Mouse (Mus musculus): Measurements from ENCODE around the gene Fancc. TPM values are rescaled to one million over a fixed set of nuclear protein-coding genes. Genes with fewer than 3 reads are reported as not detected.

The Fancc gene
- polyA plus RNA-seq, 1 experiment from 2014 or later, result 13.5 TPM

MicroRNAs encoded within 50 kb of the gene (microRNA counts, 519-probe panel; counts per million panel counts)
- microRNA mmu-miR-23b, result 3,007 counts per million, percentile 73 among the panel's probes with 10 or more counts
- 3,250 counts per million, percentile 74 among the panel's probes with 10 or more counts for microRNA mmu-miR-24
- 582 counts per million, percentile 70 among the panel's probes with 10 or more counts for microRNA mmu-miR-27b

Small RNA genes within 50 kb of the gene (microRNA-seq; reads per million reads assigned to microRNA genes)
- gene Mir23b, result 8,382 reads per million, percentile 92 among the genes with 10 or more reads in this experiment
- not detected for gene Mir24-1
- gene Mir27b, result 1,116 reads per million, percentile 75 among the genes with 10 or more reads in this experiment
- gene Mir3074-1, result not detected

Other genes starting within 250 kb of the Fancc start
- gene Ptch1, start 76.3 kb upstream of the Fancc start, polyA plus RNA-seq (2016; fragmentation: Nextera tagmentation; extraction: Ambion mirVana), result 7.0 TPM in 2 replicates

All from liver, embryonic 12.5 days (tissue).